Mouse (Mus musculus) bone marrow, adult 2 months (tissue): ENCODE results near the gene Gm10310. TPM values are rescaled to one million over a fixed set of nuclear protein-coding genes. Genes with fewer than 3 reads are reported as not detected.
"Not testable (repeated sequence)": the region's sequence is repeated elsewhere in the genome, so short reads cannot be mapped to it uniquely, and the experiment has no call there.

Experiments used
- H3K27ac ChIP-seq: fragments of 200-500 bp; 2 replicates; pipeline ENCODE4 v1.5.1; 2012; ENCODE audit warnings: low read depth, mild to moderate bottlenecking, control low read depth, inconsistent platforms, low read length; ENCODE audit not compliant: control insufficient read depth, poor library complexity, insufficient read depth
- H3K4me1 ChIP-seq: fragments of 200-500 bp; 2 replicates; pipeline ENCODE4 v1.6.1; 2011; ENCODE audit warnings: low read length; ENCODE audit not compliant: control insufficient read depth, insufficient read depth
- H3K4me3 ChIP-seq: fragments of 200-500 bp; replicated peaks from 2 replicates; pipeline ENCODE3; 2011; ENCODE audit warnings: mild to moderate bottlenecking, low read depth, low read length, control low read depth; ENCODE audit not compliant: control insufficient read depth
- CTCF ChIP-seq: fragments of 200-500 bp; IDR thresholded peaks from 2 replicates; pipeline ENCODE4 v1.5.1; 2011; ENCODE audit warnings: low read length, control low read depth; ENCODE audit not compliant: control insufficient read depth, insufficient read depth
- POLR2A ChIP-seq: fragments of 200-500 bp; IDR thresholded peaks from 2 replicates; pipeline ENCODE4 v1.6.1; 2011; ENCODE audit warnings: low read depth, mild to moderate bottlenecking, control low read depth, low read length, borderline replicate concordance; ENCODE audit not compliant: control insufficient read depth
- WGBS: fragments of 180-500 bp; shearing (Covaris S2); methylation state at CpG from one replicate; pipeline ENCODE4 v1.1.7; 2018; 5-methylcytosine and 5-hydroxymethylcytosine counted together
- polyA plus RNA-seq: library from polyadenylated mRNA; stranded (reverse); fragments of >200 nt; gene quantifications from 2 replicates; pipeline ENCODE4 v1.2.4, GENCODE M21; 2011; ENCODE audit warnings: low replicate concordance; ENCODE audit not compliant: missing spikeins, insufficient read depth, insufficient read length

Gene Gm10310
- polyA plus RNA-seq, result 0.27 TPM in 1 of 2 replicates, not detected in the other

DNA sequence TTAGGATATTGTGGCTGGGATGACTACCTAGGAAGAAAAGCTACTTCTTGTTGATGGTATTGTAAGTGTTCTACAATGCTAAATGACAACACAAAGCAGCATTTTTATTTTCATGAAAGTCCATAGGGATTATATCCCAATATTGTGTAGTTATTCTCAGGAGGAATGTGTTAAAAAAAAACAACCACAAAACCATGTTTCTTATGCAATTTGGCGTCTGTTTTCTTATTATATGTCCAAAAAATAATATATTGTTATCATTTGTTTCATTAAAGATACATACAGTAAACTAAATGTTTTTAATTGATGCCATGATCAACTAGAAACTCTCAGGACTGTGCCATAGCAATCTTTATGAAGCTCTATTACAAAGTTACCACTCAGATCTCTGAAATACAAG is at the start of gene Gm10310:
Gene Gm10310 (minus strand): TSS at position 101 of the 400 bp plus-strand sequence.
- no CpG with 5 or more reads among the region's 1 CpGs for WGBS
- not testable (repeated sequence) for H3K4me1 ChIP-seq, H3K27ac ChIP-seq, H3K4me3 ChIP-seq

DNA sequence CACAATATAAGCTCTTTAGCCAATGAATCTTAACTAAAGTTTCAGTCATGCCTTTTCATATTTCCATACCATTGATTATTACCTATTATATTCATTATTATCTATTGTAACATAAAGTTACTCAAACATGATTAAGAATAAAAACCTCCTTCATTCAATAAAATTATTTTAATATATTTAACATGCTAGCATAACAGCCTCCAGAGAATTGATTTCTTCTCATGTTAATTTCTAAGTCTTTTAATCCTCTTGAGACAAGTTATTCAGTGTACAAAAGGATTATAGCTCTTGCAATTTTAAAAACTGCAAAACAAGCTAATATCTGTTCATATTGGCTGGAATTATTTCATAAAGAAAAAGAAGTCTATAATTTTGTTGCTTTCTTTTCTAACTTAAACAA is 45.2 kb upstream of the Gm10310 start, which contains the start of gene Olfr821:
Gene Olfr821 (plus strand): TSS at position 301 of the 400 bp plus-strand sequence.
- Histone ChIP-seq H3K4me1 (no peaks in the 10 kb centered on the region), H3K4me3 (no peak within 1 kb of the TSS), H3K27ac (no peak within 1 kb of the TSS)
- TF ChIP-seq CTCF (no peak), POLR2A (no peak)

DNA sequence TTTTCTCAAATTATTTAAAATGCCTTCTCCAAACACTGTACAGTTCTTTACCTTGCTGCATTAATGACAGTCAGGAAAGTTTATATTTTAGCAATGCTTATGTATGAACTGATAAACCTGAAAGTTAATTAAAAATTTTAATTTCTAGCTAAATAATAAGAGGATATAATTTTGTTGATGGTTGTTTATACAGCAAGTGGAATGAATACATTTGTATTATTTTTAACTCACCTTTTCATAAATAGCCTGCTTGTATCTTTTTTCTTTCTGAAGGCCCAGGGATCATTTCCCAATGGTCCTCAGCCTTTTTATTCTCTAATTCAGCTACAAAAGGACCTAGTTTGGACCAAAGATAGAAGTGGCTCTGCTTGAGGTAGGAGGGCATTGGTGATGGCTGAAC is 27.5 kb upstream of the Gm10310 start, which contains the start of gene Olfr820:
Gene Olfr820 (plus strand): TSS at position 301 of the 400 bp plus-strand sequence.
- Histone ChIP-seq H3K27ac (no peak within 1 kb of the TSS), H3K4me3 (no peak within 1 kb of the TSS), H3K4me1 (no peaks in the 10 kb centered on the region)
- TF ChIP-seq POLR2A, result no peak
- TF ChIP-seq CTCF, result no peak

GRCm38 (mm10) chr10:130005366-130005765 is 20.5 kb upstream of the Gm10310 start:
- H3K27ac ChIP-seq, H3K4me1 ChIP-seq, H3K4me3 ChIP-seq: not testable (repeated sequence)
- 83% methylated on average over 4 of the region's 4 CpGs for WGBS

GRCm38 (mm10) chr10:130004104-130004503 is 19.2 kb upstream of the Gm10310 start:
- 71% methylated on average over 4 of the region's 4 CpGs for WGBS
- not testable (repeated sequence) for H3K4me1 ChIP-seq, H3K4me3 ChIP-seq, H3K27ac ChIP-seq

DNA sequence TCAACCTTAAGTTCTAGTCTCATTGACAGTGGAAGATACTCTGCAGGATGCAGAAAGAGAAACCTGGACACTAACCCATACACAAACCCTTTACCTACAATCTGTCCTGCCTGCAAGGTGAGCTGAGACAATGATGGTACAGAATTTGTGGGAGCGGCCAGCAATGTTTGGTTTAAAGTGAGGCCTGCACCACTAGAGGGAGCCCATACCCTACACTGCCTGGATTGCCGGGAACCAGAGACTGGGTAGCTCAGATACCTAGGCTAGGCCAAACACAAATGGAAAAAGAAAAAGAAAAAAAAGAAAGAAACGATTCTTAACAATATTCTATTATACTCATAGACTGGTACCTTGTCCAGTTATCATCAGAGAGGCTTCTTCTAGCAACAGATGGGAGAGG is 3.0 kb downstream of the Gm10310 start:
- not testable (repeated sequence) for H3K4me3 ChIP-seq, H3K4me1 ChIP-seq, H3K27ac ChIP-seq
- no CpG with 5 or more reads among the region's 3 CpGs for WGBS

GRCm38 (mm10) chr10:129976040-129976439 is 8.8 kb downstream of the Gm10310 start, which contains the start of gene Olfr247:
TSS of gene Olfr247 (minus strand) at chr10:129976140.
- H3K4me1 ChIP-seq, H3K4me3 ChIP-seq, H3K27ac ChIP-seq: not testable (repeated sequence)
- no CpG with 5 or more reads among the region's 2 CpGs for WGBS

DNA sequence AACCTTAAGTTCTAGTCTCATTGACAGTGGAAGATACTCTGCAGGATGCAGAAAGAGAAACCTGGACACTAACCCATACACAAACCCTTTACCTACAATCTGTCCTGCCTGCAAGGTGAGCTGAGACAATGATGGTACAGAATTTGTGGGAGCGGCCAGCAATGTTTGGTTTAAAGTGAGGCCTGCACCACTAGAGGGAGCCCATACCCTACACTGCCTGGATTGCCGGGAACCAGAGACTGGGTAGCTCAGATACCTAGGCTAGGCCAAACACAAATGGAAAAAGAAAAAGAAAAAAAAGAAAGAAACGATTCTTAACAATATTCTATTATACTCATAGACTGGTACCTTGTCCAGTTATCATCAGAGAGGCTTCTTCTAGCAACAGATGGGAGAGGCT is 11.9 kb downstream of the Gm10310 start:
- no CpG with 5 or more reads among the region's 3 CpGs for WGBS
- not testable (repeated sequence) for H3K27ac ChIP-seq, H3K4me3 ChIP-seq, H3K4me1 ChIP-seq

GRCm38 (mm10) chr10:129967166-129967565 is 17.7 kb downstream of the Gm10310 start, which contains the start of gene Olfr819:
TSS of gene Olfr819 (minus strand) at chr10:129967266.
- not testable (repeated sequence) for H3K4me1 ChIP-seq, H3K27ac ChIP-seq, H3K4me3 ChIP-seq
- 60% methylated on average over 2 of the region's 2 CpGs for WGBS

GRCm38 (mm10) chr10:129966232-129966631 is 18.6 kb downstream of the Gm10310 start:
- H3K27ac ChIP-seq, H3K4me3 ChIP-seq, H3K4me1 ChIP-seq: not testable (repeated sequence)
- WGBS, result 82% methylated on average over 2 of the region's 3 CpGs
